In genomic region chr15:99296213-99296612, GRCm38 (mm10) we compare ENCODE assay signal across 10 mouse cellular contexts. TPM values are rescaled to one million over a fixed set of nuclear protein-coding genes. Genes with fewer than 3 reads are reported as not detected.
DNase-seq lines count a peak whose midpoint lies in the region; ATAC-seq and TF ChIP-seq lines count a peak whose summit lies in the region.
"Had no signal": no experiment of that assay in that cellular context is flagged by ENCODE, and none has a peak within 500 bp of the region (broad histone marks: within the 10 kb centered on the region; RNA-seq: fewer than 3 reads in every experiment).

No protein-coding gene starts in this region.

- TF ChIP-seq CTCF in E14TG2a.4 (conservative IDR thresholded peaks at IDR 0.05; ENCODE audit: low read length), result no peak
- TF ChIP-seq CTCF in liver, postnatal 0 days (IDR thresholded peaks at IDR 0.05; ENCODE audit: low read depth), result no peak

- H3K27me3 ChIP-seq in heart, embryonic 13.5 days (replicated peaks), result no peaks in the 10 kb centered on the region
- H3K27me3 ChIP-seq in E14TG2a.4 (ENCODE audit: insufficient read depth, low read length), result peaks cover 2% of the 10 kb centered on the region
- no peaks in the 10 kb centered on the region for H3K27me3 ChIP-seq in forebrain, embryonic 11.5 days (ENCODE audit: control insufficient read depth, insufficient read depth, low read length)
- no peaks in the 10 kb centered on the region for H3K27me3 ChIP-seq in liver, postnatal 0 days (ENCODE audit: insufficient read depth, low read length)

- peaks cover 24% of the 10 kb centered on the region for H3K4me1 ChIP-seq in heart, embryonic 13.5 days
- peaks cover 34% of the 10 kb centered on the region for H3K4me1 ChIP-seq in E14TG2a.4 (replicated peaks; ENCODE audit: low read depth, low read length)
- H3K4me1 ChIP-seq in forebrain, embryonic 11.5 days (replicated peaks; ENCODE audit: control insufficient read depth, insufficient read depth, low read length), result peaks cover 10% of the 10 kb centered on the region; the same call in 1 of the 2 replicates
- H3K4me1 ChIP-seq in liver, postnatal 0 days (ENCODE audit: insufficient read depth), result peaks cover 27% of the 10 kb centered on the region

- no peak for DNase-seq in heart, adult 18-20 months
- no peak for DNase-seq in forebrain, embryonic 11.5 days (ENCODE audit: low spot score)
- no peak for DNase-seq in liver, postnatal 0 days
- DNase-seq in spleen, postnatal 36 days (ENCODE audit: low spot score in 2 of 2), result no peak
- DNase-seq in spleen, adult 12 weeks (ENCODE audit: low spot score), result no peak
- DNase-seq in urinary bladder, postnatal 36 days (ENCODE audit: low spot score in 2 of 2), result no peak
- DNase-seq: heart, adult 11 months had no signal

- H3K4me3 ChIP-seq in heart, embryonic 13.5 days, result peak overlapping the region; percentile 67
- H3K4me3 ChIP-seq in E14TG2a.4 (replicated peaks; ENCODE audit: low read length), result peak overlapping the region; percentile 86
- H3K4me3 ChIP-seq in forebrain, embryonic 11.5 days (ENCODE audit: low read depth, low read length), result peak overlapping the region; percentile 64
- H3K4me3 ChIP-seq in liver, postnatal 0 days (ENCODE audit: low read depth, low read length), result no peak overlapping the region

- H3K36me3 ChIP-seq in heart, embryonic 13.5 days, result peaks cover 10% of the 10 kb centered on the region; the same call in 1 of the 2 replicates
- H3K36me3 ChIP-seq in E14TG2a.4 (ENCODE audit: insufficient read depth, low read length), result peaks cover 7% of the 10 kb centered on the region; the same call in 1 of the 2 replicates
- H3K36me3 ChIP-seq in forebrain, embryonic 11.5 days (ENCODE audit: control insufficient read depth, insufficient read depth, low read length), result no peaks in the 10 kb centered on the region
- no peaks in the 10 kb centered on the region for H3K36me3 ChIP-seq in liver, postnatal 0 days (replicated peaks; ENCODE audit: insufficient read depth, low read length)

- peak overlapping the region; percentile 87; the same call in 1 of the 2 replicates for H3K27ac ChIP-seq in heart, embryonic 13.5 days (replicated peaks)
- H3K27ac ChIP-seq in forebrain, embryonic 11.5 days (ENCODE audit: low read depth, low read length), result 0 out of 2 replicates have a peak overlapping the region, but pooled peaks have one; percentile 83
- no peak overlapping the region for H3K27ac ChIP-seq in liver, postnatal 0 days (ENCODE audit: low read depth)

- TF ChIP-seq EP300 in liver, postnatal 0 days (IDR thresholded peaks at IDR 0.05; ENCODE audit: low read depth), result no peak

- H3K9ac ChIP-seq in heart, embryonic 13.5 days, result 0 out of 2 replicates have a peak overlapping the region, but pooled peaks have one; percentile 83
- H3K9ac ChIP-seq in forebrain, embryonic 11.5 days (ENCODE audit: low read length), result peak overlapping the region; percentile 74; the same call in 1 of the 2 replicates
- no peak overlapping the region for H3K9ac ChIP-seq in liver, postnatal 0 days (replicated peaks)

- WGBS in heart, embryonic 13.5 days, result 41% methylated on average over 5 of the region's 5 CpGs
- 33% methylated on average over 5 of the region's 5 CpGs for WGBS in forebrain, embryonic 11.5 days
- 48% methylated on average over 5 of the region's 5 CpGs for WGBS in liver, postnatal 0 days (ENCODE audit: insufficient replicate concordance)

- peak overlapping the region; percentile 77 for H3K4me2 ChIP-seq in heart, embryonic 13.5 days
- peak overlapping the region; percentile 62 for H3K4me2 ChIP-seq in forebrain, embryonic 11.5 days (ENCODE audit: low read depth, low read length, severe bottlenecking)
- H3K4me2 ChIP-seq in liver, postnatal 0 days (ENCODE audit: low read depth, low read length), result peak overlapping the region; percentile 79

- no peaks in the 10 kb centered on the region for H3K9me3 ChIP-seq in heart, embryonic 13.5 days
- H3K9me3 ChIP-seq in E14TG2a.4 (ENCODE audit: low read length), result no peaks in the 10 kb centered on the region
- H3K9me3 ChIP-seq in forebrain, embryonic 11.5 days (ENCODE audit: control insufficient read depth, low read length), result no peaks in the 10 kb centered on the region
- no peaks in the 10 kb centered on the region for H3K9me3 ChIP-seq in liver, postnatal 0 days (ENCODE audit: low read length)

- ATAC-seq in heart, embryonic 13.5 days (ENCODE audit: extremely low read depth, insufficient number of reproducible peaks, low FRiP score, low TSS enrichment), result no peak
- no peak for ATAC-seq in forebrain, embryonic 11.5 days (replicated peaks; ENCODE audit: low FRiP score)
- ATAC-seq in liver, postnatal 0 days, result no peak

RNA-seq across cellular contexts. Expression of gene Fam186b, which starts 0.5 kb away (rescaled TPM):
- 0.40 and 0.52 TPM in 2 replicates for polyA plus RNA-seq in heart, embryonic 13.5 days (2015; fragmentation: Nextera tagmentation; extraction: Ambion mirVana)
- not detected for total RNA-seq in heart, adult 18-20 months (2021)
- 0.15 and 0.36 TPM in 2 replicates for polyA plus RNA-seq in forebrain, embryonic 11.5 days (2014; fragmentation: Nextera tagmentation; extraction: Ambion mirVana)
- not detected in 2 replicates for polyA plus RNA-seq in liver, postnatal 0 days (2015; fragmentation: Nextera tagmentation; extraction: Ambion mirVana)
- polyA plus RNA-seq: small intestine, adult 2 months had no signal

RNA-seq across cellular contexts. Expression of gene Prpf40b, which starts 1.3 kb away (rescaled TPM):
- 37.4 and 41.5 TPM in 2 replicates for polyA plus RNA-seq in heart, embryonic 13.5 days (2015; fragmentation: Nextera tagmentation; extraction: Ambion mirVana)
- total RNA-seq in heart, adult 18-20 months (2021), result 10 to 100 TPM; 18.2 to 19.4 TPM
- polyA plus RNA-seq in forebrain, embryonic 11.5 days (2014; fragmentation: Nextera tagmentation; extraction: Ambion mirVana), result 62.4 and 69.0 TPM in 2 replicates
- polyA plus RNA-seq in liver, postnatal 0 days (2015; fragmentation: Nextera tagmentation; extraction: Ambion mirVana), result 7.1 and 8.6 TPM in 2 replicates

RNA-seq across cellular contexts. Expression of gene Mcrs1, which starts 44.5 kb away (rescaled TPM):
- polyA plus RNA-seq in heart, embryonic 13.5 days (2015; fragmentation: Nextera tagmentation; extraction: Ambion mirVana), result 149 TPM in 2 replicates
- 10 to 100 TPM; 37.3 to 40.1 TPM for total RNA-seq in heart, adult 18-20 months (2021)
- 194 and 204 TPM in 2 replicates for polyA plus RNA-seq in forebrain, embryonic 11.5 days (2014; fragmentation: Nextera tagmentation; extraction: Ambion mirVana)
- 25.1 and 27.2 TPM in 2 replicates for polyA plus RNA-seq in liver, postnatal 0 days (2015; fragmentation: Nextera tagmentation; extraction: Ambion mirVana)
